Mouse (Mus musculus) layer of hippocampus, adult 11-12 months (tissue): ENCODE measurements around the gene Magi2.

Source experiments
- DNase-seq: peaks from one replicate; pipeline ENCODE4 v3.0.0; 2022; ENCODE audit warnings: low spot score

The Magi2 gene

DNA sequence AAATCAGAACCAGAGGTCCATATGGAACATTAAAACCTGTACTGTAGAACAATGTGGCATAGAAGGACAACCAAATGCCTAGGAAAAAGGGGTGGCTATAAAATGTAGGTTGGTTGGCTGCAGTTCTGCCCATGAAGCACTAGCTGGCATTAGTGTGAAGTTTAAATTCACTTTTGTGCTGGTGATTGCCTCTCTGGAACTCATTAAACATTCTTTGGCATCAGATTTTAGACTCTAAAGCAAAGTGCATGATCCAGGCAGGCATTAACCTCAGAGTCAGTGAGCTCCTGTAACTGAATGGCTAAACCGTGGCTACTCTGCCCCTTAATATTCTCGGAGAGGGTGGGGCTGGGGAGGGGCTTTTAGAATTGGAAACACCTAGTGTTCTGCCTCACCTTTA, 706.4 kb downstream of the Magi2 start:
- no peak for DNase-seq

GRCm38 (mm10) chr5:19951102-19951501, 724.3 kb downstream of the Magi2 start:
- DNase-seq: no peak

DNA sequence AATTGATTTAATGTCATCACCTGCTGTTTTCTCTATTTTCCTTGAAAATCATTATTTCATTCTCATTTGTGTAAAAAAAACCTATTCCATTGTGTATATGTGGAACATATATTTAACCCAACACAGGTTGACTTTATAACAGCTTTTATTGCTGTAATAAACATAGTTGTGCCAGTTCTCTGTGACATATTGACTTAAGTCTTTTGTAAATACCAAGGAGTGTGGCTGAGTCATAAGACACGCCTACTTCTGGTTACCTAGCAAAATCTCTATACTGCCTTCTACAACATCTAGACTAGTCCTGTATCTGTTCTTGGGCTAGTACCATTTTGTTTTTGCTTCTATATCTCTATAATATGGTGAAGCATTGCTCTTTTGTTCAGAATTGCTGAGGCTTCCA, 737.3 kb downstream of the Magi2 start:
- no peak for DNase-seq

DNA sequence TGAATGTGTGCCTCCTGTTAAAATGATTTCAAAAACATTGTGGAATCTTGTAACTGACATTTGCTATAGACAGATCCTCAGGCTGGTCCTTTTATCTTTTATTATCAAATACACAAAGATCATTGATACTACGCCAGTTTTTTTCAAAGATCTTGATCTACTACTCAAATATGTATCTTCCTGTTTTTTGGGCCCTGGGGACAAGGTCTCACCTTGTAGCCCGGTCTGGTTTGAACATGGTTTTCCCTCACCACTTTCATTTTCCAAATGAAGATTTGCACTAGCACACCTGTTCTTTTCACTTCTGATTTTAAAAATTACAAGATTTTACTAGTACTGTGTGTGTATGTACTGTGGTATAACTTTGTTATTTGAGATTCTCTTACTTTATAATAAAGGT, 745.9 kb downstream of the Magi2 start:
- no peak for DNase-seq

DNA sequence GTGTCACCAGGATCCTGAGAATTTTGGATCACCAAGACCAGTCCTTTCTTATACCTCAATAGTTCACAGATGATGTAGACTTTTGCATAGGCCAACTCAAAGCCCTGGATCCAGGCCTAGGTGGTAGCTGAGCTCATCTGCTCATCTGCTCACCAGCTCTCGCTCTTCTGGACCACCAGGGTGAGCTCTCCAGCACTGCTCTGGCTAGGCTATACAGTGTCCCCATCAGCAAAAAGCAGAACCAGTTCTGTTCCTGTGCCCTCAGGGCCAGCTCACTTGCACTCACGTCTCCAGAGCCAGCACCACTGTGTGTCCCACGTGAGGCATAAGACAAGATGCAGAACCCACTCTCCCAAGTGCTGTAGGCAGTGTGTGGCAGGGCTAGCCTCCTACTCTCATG, 747.0 kb downstream of the Magi2 start:
- no peak for DNase-seq

DNA sequence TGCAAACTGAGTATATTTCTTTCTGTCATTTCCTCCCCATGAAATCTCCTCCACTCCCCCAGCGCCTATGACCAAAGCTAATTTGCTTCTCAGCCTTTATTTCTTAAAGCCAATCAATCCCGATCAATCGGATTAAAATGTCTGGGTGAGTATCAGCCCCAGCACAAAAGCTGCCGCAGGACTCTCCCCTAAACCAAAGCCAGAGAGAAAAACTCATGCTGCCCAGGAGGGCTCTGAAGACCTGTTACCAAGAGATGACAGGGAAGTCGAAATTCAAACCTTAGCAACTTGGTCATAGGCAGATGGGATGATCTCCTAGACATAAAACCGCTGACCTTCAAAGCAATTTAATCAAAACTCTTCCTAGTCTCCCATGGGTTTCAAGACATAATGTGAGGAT, 754.7 kb downstream of the Magi2 start:
- DNase-seq: no peak

DNA sequence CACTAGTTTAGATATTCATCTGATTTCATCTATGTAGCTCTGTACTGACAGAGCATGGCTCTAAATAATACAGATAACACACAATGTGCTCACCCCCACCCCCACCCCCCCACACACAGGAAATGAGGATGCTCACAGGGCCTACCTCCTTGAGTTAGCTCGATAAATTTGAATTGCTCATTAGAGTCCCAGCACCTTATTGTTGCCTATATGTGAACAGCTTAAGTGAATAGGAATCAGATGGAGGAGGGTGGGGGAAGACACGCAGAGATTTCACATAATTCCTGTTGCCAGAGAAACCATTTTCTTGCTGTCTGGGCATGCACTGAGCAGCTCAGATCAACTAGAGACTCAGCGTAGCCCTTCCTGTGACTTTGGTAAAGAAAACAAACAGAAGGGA, 755.2 kb downstream of the Magi2 start:
- no peak for DNase-seq

- DNase-seq: no peak
Observed at GRCm38 (mm10) chr5:19999486-19999885, 772.6 kb downstream of the Magi2 start.

DNA sequence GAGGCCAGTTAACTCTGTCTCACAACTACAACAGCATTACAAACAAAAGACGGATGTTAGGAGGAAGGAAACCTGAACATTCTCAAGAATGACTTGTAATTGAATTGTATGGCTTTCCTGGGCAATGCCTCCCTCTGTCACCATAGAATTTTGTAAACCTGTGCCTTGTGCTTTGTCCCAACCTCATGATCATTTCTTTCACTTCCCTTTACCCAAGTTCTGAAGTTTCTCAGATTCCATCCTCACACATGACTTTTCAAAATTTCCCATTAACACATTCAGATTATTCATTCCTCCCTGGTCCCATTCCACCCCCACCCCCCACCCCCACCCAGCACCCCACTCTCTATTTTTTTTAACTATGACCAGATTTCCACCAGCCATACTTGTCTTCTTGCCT, 773.1 kb downstream of the Magi2 start:
- DNase-seq: no peak

GRCm38 (mm10) chr5:20006616-20007015, 779.8 kb downstream of the Magi2 start:
- DNase-seq: peak; percentile 28

DNA sequence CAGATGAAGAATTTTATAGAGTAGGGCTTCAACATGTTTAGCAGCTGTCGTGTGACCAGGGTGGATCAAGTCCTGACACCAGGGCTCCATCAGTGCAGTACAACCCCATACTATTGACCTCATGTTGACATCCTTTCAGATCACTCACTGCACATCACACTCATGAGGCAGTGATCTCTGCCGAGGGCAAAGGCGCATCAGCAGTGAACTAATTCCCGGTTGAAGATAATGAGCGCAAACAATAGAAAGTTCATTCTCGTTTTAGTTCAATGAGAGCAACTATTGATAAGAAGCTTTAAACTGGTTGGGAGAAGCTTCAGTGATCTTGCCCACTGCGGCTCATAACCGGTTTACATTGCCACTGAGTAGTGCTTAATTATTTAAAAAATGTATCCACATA, 780.4 kb downstream of the Magi2 start:
- DNase-seq: no peak

DNA sequence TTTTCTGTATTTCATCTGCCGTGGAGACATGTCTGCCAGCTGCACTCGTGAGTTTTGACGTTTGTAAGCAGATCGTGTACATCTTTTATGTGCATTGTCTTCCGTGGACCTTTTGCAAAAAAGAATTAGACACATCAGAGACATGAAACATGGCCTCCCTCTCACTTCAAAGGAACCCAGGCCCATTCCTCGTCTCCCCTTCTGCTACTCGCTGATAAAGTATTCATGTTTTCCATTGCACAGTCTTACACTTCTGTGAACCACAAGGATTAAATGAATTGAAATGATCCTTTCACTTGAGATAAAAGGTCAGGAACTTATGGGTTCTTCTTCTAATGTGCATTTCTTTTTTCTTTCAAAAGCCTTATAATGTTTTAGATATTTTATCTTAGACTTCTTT, 783.4 kb downstream of the Magi2 start:
- no peak for DNase-seq

DNA sequence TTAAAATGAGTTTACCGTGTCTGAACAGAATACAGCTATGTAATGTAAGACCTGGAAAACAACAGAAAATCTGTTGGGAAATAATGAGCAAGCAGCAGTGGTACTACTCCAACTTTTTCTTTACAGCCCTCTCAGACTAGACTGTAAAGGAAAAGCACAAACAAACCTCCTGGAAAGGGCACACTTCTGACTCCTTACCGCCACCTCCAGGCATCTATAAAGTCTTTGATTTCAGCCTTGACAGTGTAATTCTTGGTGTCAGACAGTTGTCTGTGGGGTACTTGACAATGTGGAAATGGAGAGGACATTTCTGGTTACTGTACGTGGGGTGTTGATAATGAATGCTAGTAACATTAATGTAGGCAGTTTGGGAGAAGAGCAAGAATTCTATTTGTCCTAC, 791.2 kb downstream of the Magi2 start:
- no peak for DNase-seq

GRCm38 (mm10) chr5:20046649-20047048, 819.8 kb downstream of the Magi2 start:
- DNase-seq: no peak

DNA sequence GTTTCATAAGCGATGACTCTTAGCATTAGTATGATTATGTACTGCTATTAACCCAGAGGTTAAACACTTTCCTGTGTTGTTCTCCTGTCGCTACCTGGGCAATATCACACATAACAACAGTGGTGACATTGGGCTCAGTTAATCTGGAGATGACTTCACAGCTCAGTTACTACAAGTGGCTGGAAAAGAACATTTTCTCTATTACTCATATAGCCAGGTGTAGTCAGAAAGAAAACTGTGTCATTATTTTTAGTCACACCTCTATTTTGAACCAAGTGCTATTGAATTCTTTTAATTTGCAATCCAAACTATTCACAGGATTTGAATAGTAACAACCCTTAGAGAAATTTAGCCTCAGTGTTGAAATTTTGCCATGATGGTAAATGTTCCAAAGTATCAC, 821.5 kb downstream of the Magi2 start:
- DNase-seq: no peak

DNA sequence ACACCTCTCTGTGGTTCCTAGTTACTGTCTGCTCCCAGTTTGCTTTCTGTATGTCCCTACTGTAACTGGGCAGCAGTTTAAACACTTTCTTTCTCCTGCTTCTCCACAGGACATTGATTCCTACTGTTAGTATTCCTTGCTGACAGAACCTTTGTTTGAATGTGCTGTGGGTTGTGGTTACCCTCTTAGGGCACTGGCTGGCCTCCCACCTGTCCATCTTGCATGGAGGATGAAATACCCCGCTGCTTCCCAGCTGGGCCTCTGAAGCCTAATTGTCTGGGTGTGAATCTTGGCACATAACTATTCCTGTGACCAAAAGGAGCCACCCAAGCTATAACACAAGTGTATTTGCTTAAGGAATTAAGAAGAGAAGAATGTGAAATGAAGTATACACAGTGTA, 823.4 kb downstream of the Magi2 start:
- no peak for DNase-seq

DNA sequence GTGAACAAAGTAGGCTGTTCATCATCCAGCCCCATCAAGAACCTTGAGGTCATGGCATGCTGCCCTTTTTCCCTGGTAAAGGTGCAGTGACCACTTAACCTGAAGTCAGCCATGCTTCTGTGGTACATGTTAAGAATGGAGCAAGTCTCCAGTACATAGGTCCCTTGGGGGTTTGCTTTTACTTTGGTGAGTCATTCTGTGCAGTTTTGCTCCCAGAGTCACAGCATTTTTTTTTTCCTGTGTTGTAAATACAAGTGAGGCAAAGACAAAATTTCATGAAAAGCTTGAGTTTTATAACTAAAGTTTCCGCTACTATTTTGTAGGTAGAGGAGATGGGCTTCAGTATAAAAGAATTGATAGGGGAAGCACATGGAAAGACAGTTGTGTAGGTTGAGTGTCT, 828.2 kb downstream of the Magi2 start:
- DNase-seq: no peak

GRCm38 (mm10) chr5:20056074-20056842, 829.4 kb downstream of the Magi2 start:
- peak; percentile 36 for DNase-seq

- no peak for DNase-seq
Observed at GRCm38 (mm10) chr5:20056856-20057255, 830.0 kb downstream of the Magi2 start.

- no peak for DNase-seq
Observed at GRCm38 (mm10) chr5:20062011-20062410, 835.2 kb downstream of the Magi2 start.

GRCm38 (mm10) chr5:20065081-20065480, 838.2 kb downstream of the Magi2 start:
- DNase-seq: no peak

DNA sequence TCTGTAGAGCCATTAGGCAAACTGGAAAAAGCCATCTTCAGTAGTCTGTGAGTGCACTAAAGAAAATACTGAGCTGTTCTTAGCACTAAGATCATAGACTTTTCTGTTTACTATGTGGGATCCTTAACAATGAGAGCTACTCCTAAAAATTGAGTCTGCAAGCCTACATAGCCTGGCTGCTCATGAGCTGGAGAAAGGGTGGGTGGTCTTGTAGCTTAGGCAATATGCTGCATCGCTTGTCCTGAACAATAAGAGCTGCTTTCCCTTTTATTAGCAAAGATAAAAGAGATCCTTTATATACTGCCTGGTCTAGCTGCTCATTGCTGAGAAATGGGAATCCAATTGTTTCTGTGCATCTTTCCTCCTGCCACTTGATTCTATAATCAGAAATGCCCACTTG, 841.7 kb downstream of the Magi2 start:
- DNase-seq: no peak

DNA sequence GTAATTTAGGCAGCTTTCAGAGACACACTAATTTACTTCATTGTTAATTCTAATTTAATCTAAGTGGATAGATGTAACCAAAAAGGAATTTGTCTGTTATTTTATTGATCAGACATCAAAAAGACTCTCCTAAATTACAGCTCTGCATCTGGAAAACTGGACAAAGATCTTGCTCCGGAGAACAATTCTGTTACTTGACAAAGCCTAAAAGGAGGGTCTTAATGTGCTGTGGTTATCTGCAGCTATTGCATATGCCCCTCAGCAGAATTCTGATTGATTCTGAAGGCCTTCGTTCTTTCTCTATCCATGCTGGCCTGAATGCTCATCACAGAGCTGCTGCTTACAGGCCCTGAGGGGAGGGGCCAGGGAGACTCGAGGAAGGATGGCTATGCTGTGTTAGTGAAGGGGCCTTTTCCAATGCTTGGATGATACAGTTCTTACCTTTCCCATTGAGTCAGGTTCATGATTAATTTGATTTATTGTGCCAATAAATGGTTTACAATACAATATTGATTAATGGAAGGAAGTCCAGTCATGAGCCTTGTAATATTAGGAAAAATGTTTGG, 842.2 kb downstream of the Magi2 start:
- no peak for DNase-seq

DNA sequence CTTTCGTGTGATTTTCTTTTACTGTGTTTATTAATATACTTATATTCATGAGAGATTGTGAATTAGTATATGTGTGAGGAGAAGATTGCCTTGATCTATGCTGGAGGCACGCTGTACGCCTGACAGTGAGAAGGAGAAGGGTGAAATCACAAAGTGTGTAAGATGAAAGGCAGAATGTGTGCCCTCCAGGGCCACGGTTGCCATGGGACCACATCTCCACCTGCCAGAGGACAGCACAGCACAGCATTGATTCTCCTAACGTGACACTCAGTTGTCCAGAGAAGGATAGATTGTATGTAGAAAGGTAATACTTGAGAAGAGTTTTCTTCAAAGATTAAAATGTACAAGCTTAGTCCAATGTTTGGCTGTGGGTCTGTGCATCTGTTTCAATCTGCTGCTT, 847.3 kb downstream of the Magi2 start:
- no peak for DNase-seq
